Mouse (Mus musculus) heart, adult 2 months (tissue): ENCODE measurements around the gene Evc2. TPM values are rescaled to one million over a fixed set of nuclear protein-coding genes. Genes with fewer than 3 reads are reported as not detected.

ENCODE experiments used
- DNase-seq, 2 experiments: peaks; one replicate each; pipeline ENCODE4 v3.0.0; 2021
- H3K27ac ChIP-seq: fragments of 200-600 bp; 2 replicates; pipeline ENCODE4 v1.8.1; 2022
- H3K27me3 ChIP-seq: fragments of 200-500 bp; 2 replicates; pipeline ENCODE4 v1.6.1; 2012; ENCODE audit warnings: mild to moderate bottlenecking, low read length, inconsistent platforms, mixed read lengths; ENCODE audit not compliant: control insufficient read depth, insufficient read depth
- H3K36me3 ChIP-seq: fragments of 200-500 bp; 2 replicates; pipeline ENCODE4 v1.6.1; 2012; ENCODE audit warnings: low read length, inconsistent platforms; ENCODE audit not compliant: control insufficient read depth, insufficient read depth
- H3K4me1 ChIP-seq: fragments of 200-500 bp; 2 replicates; pipeline ENCODE4 v1.6.1; 2011; ENCODE audit warnings: low read length; ENCODE audit not compliant: control insufficient read depth, insufficient read depth
- H3K4me3 ChIP-seq: fragments of 200-600 bp; 2 replicates; pipeline ENCODE4 v1.8.1; 2022
- H3K79me2 ChIP-seq: fragments of 200-500 bp; replicated peaks from 2 replicates; pipeline ENCODE4 v1.6.1; 2012; ENCODE audit warnings: mild to moderate bottlenecking, inconsistent platforms, low read length, moderate library complexity, mixed read lengths; ENCODE audit not compliant: control insufficient read depth, insufficient read depth
- H3K9ac ChIP-seq: fragments of 200-500 bp; 2 replicates; pipeline ENCODE4 v1.6.1; 2012; ENCODE audit warnings: low read depth, mild to moderate bottlenecking, control low read depth, inconsistent platforms, low read length, mixed read lengths
- CTCF ChIP-seq: fragments of 200-600 bp; IDR thresholded peaks from 2 replicates; pipeline ENCODE4 v1.8.1; 2022; ENCODE audit warnings: antibody characterized with exemption, mild to moderate bottlenecking, moderate library complexity
- EP300 ChIP-seq: fragments of 200-500 bp; IDR thresholded peaks from 2 replicates; pipeline ENCODE4 v1.6.1; 2011; ENCODE audit warnings: low read depth, low read length, control low read depth; ENCODE audit not compliant: insufficient read depth
- POLR2A ChIP-seq: fragments of 200-500 bp; IDR thresholded peaks from 2 replicates; pipeline ENCODE4 v1.6.1; 2011; ENCODE audit warnings: mild to moderate bottlenecking, low read depth, low read length, control low read depth; ENCODE audit not compliant: insufficient read depth
- WGBS: fragments of 180-500 bp; shearing (Covaris S2); methylation state at CpG from one replicate; pipeline ENCODE4 v1.1.7; 2018; 5-methylcytosine and 5-hydroxymethylcytosine counted together
- intact Hi-C: fragments of 180-260 bp; cut with DNase I; formaldehyde crosslinking; loops from one replicate; pipeline ENCODE4 v1.15.1; 2025
- polyA plus RNA-seq: library from polyadenylated mRNA; depleted of rRNA; stranded (reverse); fragments of >200 nt; gene quantifications from 2 replicates; pipeline ENCODE4 v1.2.3, GENCODE M21; 2012
- total RNA-seq, 2 experiments: library from RNA; stranded (reverse); gene quantifications; 2 replicates each; pipeline ENCODE4 v1.2.3; 2021

The Evc2 gene
- total and polyA plus RNA-seq, 3 experiments, result 4.3 to 8.3 (median 4.9) TPM

DNA sequence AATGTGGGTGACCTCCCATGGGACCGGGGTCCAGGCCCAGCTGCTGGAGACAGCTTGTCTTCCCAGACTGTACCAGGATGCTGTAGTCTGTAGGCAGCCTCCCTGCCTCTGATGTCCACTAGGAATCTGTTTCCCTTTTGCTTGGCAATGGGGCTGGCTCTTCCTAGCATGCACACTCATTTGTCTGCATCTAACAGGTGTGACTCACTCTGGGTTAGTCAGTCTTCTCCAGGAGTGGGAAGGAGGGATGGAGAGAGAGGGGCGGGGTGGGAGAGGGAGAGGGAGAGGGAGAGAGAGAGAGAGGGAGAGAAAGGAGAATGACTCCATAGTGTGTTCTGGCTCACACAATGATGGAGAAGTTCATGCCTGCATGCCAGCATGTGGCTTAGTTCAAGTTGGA lies 13.5 kb downstream of the Evc2 start:
- 83% methylated on average over 2 of the region's 2 CpGs for WGBS
- Histone ChIP-seq H3K79me2 (no peaks in the 10 kb centered on the region), H3K9ac (no peak overlapping the region), H3K4me3 (no peak overlapping the region), H3K27me3 (no peaks in the 10 kb centered on the region), H3K4me1 (no peaks in the 10 kb centered on the region), H3K36me3 (no peaks in the 10 kb centered on the region), H3K27ac (no peak overlapping the region)
- DNase-seq, result no peak
- intact Hi-C loops, result no loop called here
- TF ChIP-seq POLR2A, result no peak

DNA sequence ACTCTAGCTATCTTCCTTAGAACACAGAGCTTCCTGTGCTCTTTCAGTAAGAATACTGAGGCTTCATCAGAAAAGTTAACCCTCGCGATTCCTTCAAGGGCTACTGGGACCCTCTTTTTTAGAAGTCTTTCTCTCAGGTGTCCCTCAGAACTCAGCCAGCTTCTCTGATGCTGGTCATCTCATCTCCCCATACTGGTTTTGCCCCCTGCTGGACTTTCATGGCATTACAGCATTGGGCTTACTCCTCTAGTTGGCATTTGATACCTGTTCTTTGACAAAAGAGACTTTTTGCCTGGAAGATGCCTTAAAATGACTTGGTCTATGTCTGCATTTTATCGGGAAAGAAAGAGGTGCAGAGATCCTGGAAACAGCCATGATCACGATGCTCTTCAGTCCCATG lies 16.1 kb downstream of the Evc2 start:
- DNase-seq, result peak; percentile 32 to 56
- no peak overlapping the region for H3K9ac ChIP-seq
- no peaks in the 10 kb centered on the region for H3K79me2 ChIP-seq
- H3K27ac ChIP-seq, result no peak overlapping the region
- intact Hi-C loops, result loop anchor here (2.0 kb wide), 1 partner anchor 56 kb away; no protein-coding TSS in a partner anchor
- H3K36me3 ChIP-seq, result no peaks in the 10 kb centered on the region
- no peaks in the 10 kb centered on the region for H3K4me1 ChIP-seq
- no peaks in the 10 kb centered on the region for H3K27me3 ChIP-seq
- TF ChIP-seq EP300 (no peak), CTCF (peak; percentile 87)
- H3K4me3 ChIP-seq, result no peak overlapping the region
- 76% methylated on average over 4 of the region's 4 CpGs for WGBS

DNA sequence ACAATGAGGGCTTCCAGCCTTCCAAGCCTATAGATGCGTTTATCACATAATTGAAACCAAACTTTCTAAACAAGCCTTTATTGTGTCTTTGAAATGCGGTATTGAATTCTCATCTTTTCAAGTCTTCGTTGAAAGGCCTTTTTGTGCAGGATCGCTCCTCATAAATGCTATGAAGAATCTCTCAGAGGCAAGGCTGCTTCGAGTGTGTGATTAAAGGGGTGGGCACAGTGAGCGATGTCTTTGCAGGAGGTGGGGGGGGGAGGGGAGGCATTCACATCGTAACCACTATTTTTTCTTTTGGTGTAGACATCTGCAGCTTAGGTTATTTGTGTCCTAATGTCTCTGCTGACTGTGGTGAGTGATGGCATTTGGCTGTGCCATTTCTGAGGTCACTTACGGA lies 17.7 kb downstream of the Evc2 start:
- Histone ChIP-seq H3K4me3 (no peak overlapping the region), H3K4me1 (no peaks in the 10 kb centered on the region), H3K27me3 (no peaks in the 10 kb centered on the region), H3K9ac (no peak overlapping the region), H3K36me3 (no peaks in the 10 kb centered on the region), H3K79me2 (no peaks in the 10 kb centered on the region), H3K27ac (no peak overlapping the region)
- TF ChIP-seq POLR2A, result no peak
- no peak for TF ChIP-seq CTCF
- no peak for TF ChIP-seq EP300
- WGBS, result 87% methylated on average over 8 of the region's 8 CpGs
- intact Hi-C loops, result no loop called here
- DNase-seq, result no peak

DNA sequence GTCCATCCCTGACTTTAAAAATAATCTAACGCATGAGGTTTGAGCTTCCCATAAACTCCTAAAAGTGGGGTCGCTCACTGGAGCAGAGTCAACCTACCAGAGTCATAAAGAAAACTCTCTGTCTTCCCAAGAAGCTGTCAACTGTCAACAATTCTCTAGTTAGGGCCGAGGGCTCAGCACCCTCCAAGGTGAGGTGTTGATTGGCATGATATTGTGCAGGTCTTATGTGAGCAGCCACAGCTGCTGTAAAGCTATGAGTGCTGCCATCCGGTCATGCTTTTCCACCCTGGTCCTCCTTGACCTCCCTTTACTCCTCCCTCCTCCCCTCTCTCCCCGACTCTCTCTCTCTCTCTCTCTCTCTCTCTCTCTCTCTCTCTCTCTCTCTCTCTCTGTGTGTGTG lies 24.3 kb downstream of the Evc2 start:
- no peaks in the 10 kb centered on the region for H3K36me3 ChIP-seq
- H3K4me3 ChIP-seq, result no peak overlapping the region
- no peaks in the 10 kb centered on the region for H3K4me1 ChIP-seq
- H3K27me3 ChIP-seq, result no peaks in the 10 kb centered on the region
- WGBS, result 62% methylated on average over 4 of the region's 5 CpGs
- H3K79me2 ChIP-seq, result no peaks in the 10 kb centered on the region
- no peak overlapping the region for H3K27ac ChIP-seq
- TF ChIP-seq POLR2A, result no peak
- H3K9ac ChIP-seq, result no peak overlapping the region
- intact Hi-C loops, result no loop called here
- DNase-seq, result no peak

DNA sequence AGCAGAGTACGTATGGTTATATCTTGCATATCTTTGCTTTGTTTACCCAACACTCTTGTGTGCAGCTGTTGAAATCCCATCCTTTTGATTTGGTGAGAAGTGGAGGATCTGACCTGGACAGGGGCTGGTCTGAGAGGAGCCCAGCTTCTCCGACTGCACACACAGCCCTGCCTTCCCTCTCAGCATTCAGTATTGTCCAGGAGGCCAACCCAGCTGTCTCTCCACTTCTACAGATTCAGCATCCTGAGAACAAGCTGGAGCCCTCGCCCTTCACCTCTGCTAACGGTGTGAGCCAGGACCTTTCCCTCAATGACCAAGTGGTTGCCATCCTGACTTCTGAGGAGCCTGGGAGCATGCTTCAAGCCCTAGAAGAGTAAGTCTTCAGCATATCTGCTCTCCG lies 25.0 kb downstream of the Evc2 start:
- TF ChIP-seq POLR2A (no peak), CTCF (no peak), EP300 (no peak)
- 80% methylated on average over 5 of the region's 5 CpGs for WGBS

DNA sequence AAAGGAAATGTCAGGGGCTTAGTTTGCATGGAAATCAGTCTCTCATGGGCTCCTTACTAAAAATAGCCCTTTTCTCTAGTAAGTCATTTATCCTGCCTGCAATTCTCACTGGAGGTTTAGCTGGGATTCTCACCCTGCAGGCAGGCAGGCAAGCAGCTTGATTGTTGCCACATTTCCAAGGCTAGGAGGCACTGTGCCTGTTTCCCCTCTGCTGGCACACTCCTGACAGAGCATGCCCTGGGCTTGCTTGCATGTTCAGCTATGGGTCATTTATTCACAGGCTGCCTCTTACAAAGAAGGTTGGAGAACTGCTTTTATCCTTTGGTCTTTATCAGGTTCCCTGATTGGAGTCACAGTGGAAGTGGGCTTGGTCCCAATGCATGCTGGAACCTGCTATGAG lies 27.5 kb downstream of the Evc2 start:
- Histone ChIP-seq H3K36me3 (no peaks in the 10 kb centered on the region), H3K79me2 (no peaks in the 10 kb centered on the region), H3K27me3 (no peaks in the 10 kb centered on the region), H3K9ac (no peak overlapping the region), H3K4me3 (no peak overlapping the region), H3K4me1 (no peaks in the 10 kb centered on the region), H3K27ac (no peak overlapping the region)
- intact Hi-C loops, result no loop called here
- no peak for TF ChIP-seq POLR2A
- TF ChIP-seq EP300, result no peak
- TF ChIP-seq CTCF, result no peak
- DNase-seq, result no peak

More for the DNA sequence above, 25.0 kb downstream of the Evc2 start:
- Histone ChIP-seq H3K27me3 (no peaks in the 10 kb centered on the region), H3K79me2 (no peaks in the 10 kb centered on the region), H3K36me3 (no peaks in the 10 kb centered on the region), H3K9ac (no peak overlapping the region), H3K27ac (no peak overlapping the region), H3K4me1 (no peaks in the 10 kb centered on the region), H3K4me3 (no peak overlapping the region)
- intact Hi-C loops, result no loop called here
- DNase-seq, result no peak

DNA sequence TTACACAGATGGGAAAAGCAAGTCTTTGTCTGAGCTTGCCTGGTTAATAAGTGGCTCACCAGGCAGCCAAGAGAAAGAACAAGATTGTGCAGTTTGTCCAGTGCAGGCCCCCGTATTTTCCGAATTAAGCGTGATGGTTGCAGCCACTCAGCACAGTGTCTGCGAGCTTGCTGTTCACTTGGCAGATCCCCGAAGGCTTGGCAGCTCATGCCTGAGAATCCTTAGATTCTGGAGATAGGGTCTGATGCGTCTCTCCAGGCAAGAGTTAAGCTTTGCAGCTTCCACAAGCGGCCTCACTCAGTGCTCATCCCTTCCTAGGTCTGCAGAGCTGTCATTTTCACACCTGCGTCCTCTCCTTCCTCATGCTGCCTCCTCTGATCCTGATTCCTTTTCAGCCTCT lies 30.5 kb downstream of the Evc2 start:
- H3K36me3 ChIP-seq, result no peaks in the 10 kb centered on the region
- no peaks in the 10 kb centered on the region for H3K4me1 ChIP-seq
- H3K27ac ChIP-seq, result no peak overlapping the region
- H3K27me3 ChIP-seq, result no peaks in the 10 kb centered on the region
- 84% methylated on average over 8 of the region's 8 CpGs for WGBS
- intact Hi-C loops, result no loop called here
- H3K9ac ChIP-seq, result no peak overlapping the region
- H3K79me2 ChIP-seq, result no peaks in the 10 kb centered on the region
- DNase-seq, result no peak
- H3K4me3 ChIP-seq, result no peak overlapping the region
- no peak for TF ChIP-seq EP300
- no peak for TF ChIP-seq CTCF
- TF ChIP-seq POLR2A, result no peak
